Mouse (Mus musculus) MEL (cell line): ENCODE measurements around the gene Mrpl40. TPM values are rescaled to one million over a fixed set of nuclear protein-coding genes. Genes with fewer than 3 reads are reported as not detected.
"Not testable (repeated sequence)": the region's sequence is repeated elsewhere in the genome, so short reads cannot be mapped to it uniquely, and the experiment has no call there.

Experiments
- DNase-seq: peaks from one replicate; pipeline ENCODE4 v3.0.0; 2011; ENCODE audit warnings: low read depth, low spot score
- H3K27ac ChIP-seq: 2 replicates; pipeline ENCODE4 v1.5.1; 2012; ENCODE audit warnings: low read depth, mild to moderate bottlenecking, control low read depth, low read length, moderate library complexity; ENCODE audit not compliant: control insufficient read depth
- H3K27me3 ChIP-seq, 2 experiments: fragments of 150-350 bp in 1 of 2; sonication (generic) in 1 of 2; 2 replicates each; pipeline ENCODE4 v1.6.1; 2012; ENCODE audit warnings: low read length in 2 of 2, mild to moderate bottlenecking in 2 of 2, improper control_type of control experiment in 1 of 2, moderate library complexity in 1 of 2; ENCODE audit not compliant: insufficient read depth in 2 of 2, control insufficient read depth in 1 of 2
- H3K36me3 ChIP-seq, 2 experiments: 2 replicates each; pipeline ENCODE4 v1.6.1; 2012 to 2014; ENCODE audit warnings: low read length in 2 of 2, improper control_type of control experiment in 1 of 2, inconsistent platforms in 1 of 2, mild to moderate bottlenecking in 1 of 2; ENCODE audit not compliant: insufficient read depth in 2 of 2, control insufficient read depth in 1 of 2
- H3K4me1 ChIP-seq, 2 experiments: fragments of 150-350 bp in 1 of 2; sonication (generic) in 1 of 2; 2 replicates each; pipeline ENCODE4 v1.6.1; 2012; ENCODE audit warnings: low read length in 2 of 2, improper control_type of control experiment in 1 of 2, mild to moderate bottlenecking in 1 of 2; ENCODE audit not compliant: insufficient read depth in 2 of 2, control insufficient read depth in 1 of 2
- H3K4me3 ChIP-seq, 2 experiments: fragments of 150-350 bp in 1 of 2; sonication (generic) in 1 of 2; 2 replicates each; pipeline ENCODE4 v1.5.1; 2012; ENCODE audit warnings: low read depth in 2 of 2, low read length in 2 of 2, mild to moderate bottlenecking in 2 of 2, moderate library complexity in 2 of 2, control low read depth in 1 of 2, improper control_type of control experiment in 1 of 2; ENCODE audit not compliant: control insufficient read depth in 1 of 2, insufficient read depth in 1 of 2
- H3K79me2 ChIP-seq: 2 replicates; pipeline ENCODE4 v1.6.1; 2012; ENCODE audit warnings: mild to moderate bottlenecking, low read length, moderate library complexity; ENCODE audit not compliant: control insufficient read depth, poor library complexity, insufficient read depth
- H3K9ac ChIP-seq: 2 replicates; pipeline ENCODE4 v1.6.1; 2012; ENCODE audit warnings: low read depth, mild to moderate bottlenecking, control low read depth, low read length, moderate library complexity; ENCODE audit not compliant: control insufficient read depth, poor library complexity, severe bottlenecking
- H3K9me3 ChIP-seq: fragments of 150-350 bp; sonication (generic); replicated peaks from 2 replicates; pipeline ENCODE4 v1.6.1; 2012; ENCODE audit warnings: mild to moderate bottlenecking, low read length, improper control_type of control experiment, moderate library complexity; ENCODE audit not compliant: insufficient read depth
- BHLHE40 ChIP-seq: IDR thresholded peaks from 2 replicates; pipeline ENCODE4 v1.6.1; 2012; ENCODE audit warnings: low read depth, mild to moderate bottlenecking, inconsistent platforms, low read length, improper control_type of control experiment, borderline replicate concordance
- CHD1 ChIP-seq: IDR thresholded peaks from 2 replicates; pipeline ENCODE4 v1.6.1; 2012; ENCODE audit warnings: low read depth, mild to moderate bottlenecking, inconsistent platforms, low read length, improper control_type of control experiment
- CTCF ChIP-seq, 3 experiments: IDR thresholded peaks in 2 of 3; conservative IDR thresholded peaks in 1 of 3; 2 replicates each; pipeline ENCODE4 v1.5.1; 2011 to 2012; ENCODE audit warnings: low read length in 3 of 3, low read depth in 2 of 3, mild to moderate bottlenecking in 2 of 3, improper control_type of control experiment in 1 of 3, inconsistent platforms in 1 of 3, mixed read lengths in 1 of 3, moderate library complexity in 1 of 3; ENCODE audit not compliant: control insufficient read depth in 1 of 3, insufficient read depth in 1 of 3, poor library complexity in 1 of 3, severe bottlenecking in 1 of 3
- ELF1 ChIP-seq: IDR thresholded peaks from 2 replicates; pipeline ENCODE4 v1.6.1; 2014; ENCODE audit warnings: low read depth, mild to moderate bottlenecking, inconsistent platforms, low read length, improper control_type of control experiment, moderate library complexity
- ETS1 ChIP-seq: IDR thresholded peaks from 2 replicates; pipeline ENCODE4 v1.6.1; 2012; ENCODE audit warnings: low read depth, mild to moderate bottlenecking, inconsistent platforms, low read length, improper control_type of control experiment, moderate library complexity
- MAX ChIP-seq: IDR thresholded peaks from 2 replicates; pipeline ENCODE4 v1.6.1; 2011; ENCODE audit warnings: low read length, improper control_type of control experiment
- MEF2A ChIP-seq: IDR thresholded peaks from 2 replicates; pipeline ENCODE4 v1.6.1; 2014; ENCODE audit warnings: low read depth, mild to moderate bottlenecking, inconsistent platforms, low read length, improper control_type of control experiment; ENCODE audit not compliant: poor library complexity, insufficient replicate concordance, severe bottlenecking; ENCODE audit errors: extremely low read depth
- MYB ChIP-seq: IDR thresholded peaks from 2 replicates; pipeline ENCODE4 v1.6.1; 2011; ENCODE audit warnings: mild to moderate bottlenecking, low read depth, low read length, improper control_type of control experiment
- POLR2AphosphoS5 ChIP-seq: IDR thresholded peaks from 2 replicates; pipeline ENCODE4 v1.6.1; 2012; ENCODE audit warnings: low read depth, borderline replicate concordance, mild to moderate bottlenecking, inconsistent platforms, low read length, moderate library complexity, mixed read lengths
- RAD21 ChIP-seq: IDR thresholded peaks from 2 replicates; pipeline ENCODE4 v1.6.1; 2011; ENCODE audit warnings: mild to moderate bottlenecking, low read depth, low read length, improper control_type of control experiment
- RCOR1 ChIP-seq: IDR thresholded peaks from 2 replicates; pipeline ENCODE4 v1.6.1; 2012; ENCODE audit warnings: low read depth, mild to moderate bottlenecking, inconsistent platforms, low read length, improper control_type of control experiment
- SMC3 ChIP-seq: IDR thresholded peaks from 2 replicates; pipeline ENCODE4 v1.6.1; 2011; ENCODE audit warnings: low read depth, low read length, improper control_type of control experiment
- TBP ChIP-seq: IDR thresholded peaks from 2 replicates; pipeline ENCODE4 v1.8.0; 2011; ENCODE audit warnings: low read depth, low read length, improper control_type of control experiment
- UBTF ChIP-seq: IDR thresholded peaks from 2 replicates; pipeline ENCODE4 v1.6.1; 2012; ENCODE audit warnings: low read depth, mild to moderate bottlenecking, inconsistent platforms, low read length, improper control_type of control experiment, moderate library complexity, borderline replicate concordance; ENCODE audit not compliant: insufficient read depth
- ZC3H11A ChIP-seq: IDR thresholded peaks from 2 replicates; pipeline ENCODE4 v1.6.1; 2012; ENCODE audit warnings: low read depth, mild to moderate bottlenecking, inconsistent platforms, low read length, improper control_type of control experiment
- ZNF384 ChIP-seq: IDR thresholded peaks from 2 replicates; pipeline ENCODE4 v1.6.1; 2012; ENCODE audit warnings: low read depth, mild to moderate bottlenecking, inconsistent platforms, low read length, improper control_type of control experiment
- polyA plus RNA-seq, 2 experiments: library from polyadenylated mRNA; stranded (reverse) in 1 of 2; unstranded in 1 of 2; fragments of >175 nt in 1 of 2; fragments of >200 nt in 1 of 2; gene quantifications; 2 replicates each; pipeline versions ENCODE4 v1.2.1 to v1.2.4; 2012; ENCODE audit warnings: low replicate concordance in 2 of 2, low read depth in 1 of 2; ENCODE audit not compliant: insufficient read length in 2 of 2, insufficient read depth in 1 of 2, missing spikeins in 1 of 2
- total RNA-seq: library from RNA; depleted of rRNA; stranded (reverse); fragments of 300-350 nt; gene quantifications from 2 replicates; pipeline ENCODE4 v1.2.3, GENCODE M21; 2012

Gene Mrpl40
- total and polyA plus RNA-seq, 3 experiments, result 78.7 to 84.6 TPM; not detected in 1

DNA sequence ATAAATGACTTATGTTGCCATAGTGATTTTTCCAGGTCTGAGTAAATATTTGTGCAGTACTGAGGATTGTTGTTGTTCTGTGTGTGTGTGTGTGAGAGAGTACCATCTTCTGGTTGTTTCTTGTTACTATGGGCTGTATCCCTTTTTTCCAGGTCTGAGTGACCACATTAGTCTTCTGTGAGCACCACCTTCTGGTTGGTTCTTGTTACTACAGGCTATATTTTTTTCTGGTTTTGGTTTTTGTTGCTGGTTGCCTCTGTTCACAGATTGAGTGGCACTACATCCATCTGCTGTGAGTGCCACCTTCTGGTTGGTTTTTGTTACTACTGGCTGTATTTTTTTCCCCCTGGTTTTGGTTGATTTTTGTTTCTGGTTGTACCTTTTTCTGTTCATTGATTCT, 18.1 kb downstream of the Mrpl40 start:
- H3K36me3 ChIP-seq, result peaks cover 0 to 4% of the 10 kb centered on the region in 2 experiments; a peak in 2 of 4 replicates
- peaks cover 0 to 2% of the 10 kb centered on the region in 2 experiments; a peak in 1 of 4 replicates for H3K4me1 ChIP-seq
- H3K9ac ChIP-seq, result no peak overlapping the region
- no peaks in the 10 kb centered on the region for H3K9me3 ChIP-seq
- H3K4me3 ChIP-seq, result no peak overlapping the region
- no peaks in the 10 kb centered on the region for H3K27me3 ChIP-seq
- H3K27ac ChIP-seq, result no peak overlapping the region
- H3K79me2 ChIP-seq, result no peaks in the 10 kb centered on the region
- DNase-seq, result peak; percentile 77
- TF ChIP-seq CTCF (IDR thresholded peaks at IDR 0.05 in 2 of 3, conservative IDR thresholded peaks at IDR 0.05 in 1 of 3; ENCODE audit: control insufficient read depth in 1 of 3, insufficient read depth in 1 of 3, low read depth in 2 of 3, low read length in 3 of 3, poor library complexity in 1 of 3, severe bottlenecking in 1 of 3) (peak; percentile 18 to 84 (median 57); a peak in 5 of 6 replicates), RAD21 (peak; percentile 76), ETS1 (no peak), UBTF (no peak), RCOR1 (no peak), ZC3H11A (peak; percentile 77), BHLHE40 (no peak), MYB (no peak), MEF2A (no peak), POLR2AphosphoS5 (no peak), ELF1 (no peak), SMC3 (peak; percentile 75), ZNF384 (peak; percentile 74)

DNA sequence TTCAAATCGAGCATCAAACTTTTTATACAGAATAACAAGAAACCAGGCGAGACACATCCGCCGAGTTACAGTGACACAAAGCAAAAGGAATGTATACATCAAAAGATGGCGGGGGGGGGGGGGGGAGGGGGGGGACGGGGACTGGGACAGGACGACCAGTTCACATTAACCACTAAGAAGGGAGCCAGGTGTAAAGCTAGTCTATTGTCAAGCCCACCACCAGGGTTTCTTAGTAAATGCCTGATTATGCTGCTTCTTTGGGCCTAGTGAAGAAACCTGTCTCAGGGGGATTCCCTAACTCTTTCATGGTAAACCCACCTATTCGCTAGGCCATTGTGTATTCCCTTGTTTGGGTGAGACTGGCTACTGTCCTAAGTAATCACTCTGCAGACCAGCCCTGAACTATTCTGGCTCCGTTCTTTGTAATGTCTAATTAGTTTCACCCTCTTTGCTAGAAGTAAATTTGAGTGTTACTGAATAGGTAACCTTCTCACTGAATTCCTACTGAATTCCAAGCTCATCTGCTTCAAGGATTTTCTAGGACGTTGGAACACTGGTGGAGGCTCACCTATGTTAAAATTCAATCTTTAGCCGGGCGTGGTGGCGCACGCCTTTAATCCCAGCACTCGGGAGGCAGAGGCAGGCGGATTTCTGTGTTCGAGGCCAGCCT, 27.0 kb downstream of the Mrpl40 start:
- H3K9me3 ChIP-seq, H3K79me2 ChIP-seq, H3K27me3 ChIP-seq, H3K36me3 ChIP-seq, DNase-seq, H3K4me1 ChIP-seq, H3K9ac ChIP-seq, H3K27ac ChIP-seq, H3K4me3 ChIP-seq: not testable (repeated sequence)

GRCm38 (mm10) chr16:18846301-18846820, 30.3 kb downstream of the Mrpl40 start:
- Histone ChIP-seq H3K9ac (no peak overlapping the region), H3K4me3 (no peak overlapping the region), H3K79me2 (no peaks in the 10 kb centered on the region), H3K4me1 (peaks cover 0 to 3% of the 10 kb centered on the region in 2 experiments; a peak in 2 of 4 replicates), H3K27me3 (no peaks in the 10 kb centered on the region), H3K27ac (no peak overlapping the region), H3K36me3 (peaks cover 0 to 4% of the 10 kb centered on the region in 2 experiments; a peak in 2 of 4 replicates), H3K9me3 (no peaks in the 10 kb centered on the region)
- TF ChIP-seq MAX, result no peak
- TF ChIP-seq CHD1, result no peak
- TF ChIP-seq BHLHE40, result no peak
- no peak for TF ChIP-seq TBP
- no peak for DNase-seq
